Mouse (Mus musculus) kidney, adult 2 months (tissue): ENCODE measurements around the gene Thnsl2.

Experiments
- CTCF ChIP-seq: fragments of 200-500 bp; conservative IDR thresholded peaks from 2 replicates; pipeline ENCODE4 v1.5.1; 2011; ENCODE audit warnings: low read depth, mild to moderate bottlenecking, control low read depth, low read length, moderate library complexity, mixed read lengths; ENCODE audit not compliant: insufficient read depth, insufficient read length
- POLR2A ChIP-seq: fragments of 200-500 bp; IDR thresholded peaks from one replicate; pipeline ENCODE4 v1.6.1; 2011; ENCODE audit warnings: low read depth, low read length, control low read depth

GRCm38 (mm10) chr6:71190501-71190900 lies 46.3 kb upstream of the Thnsl2 start:
- TF ChIP-seq CTCF (no peak), POLR2A (no peak)
